Mouse (Mus musculus) right cerebral cortex, postnatal 25 days (tissue): ENCODE measurements around the gene Mast4.

Source experiments
- DNase-seq: peaks from one replicate; pipeline ENCODE4 v3.0.0; 2022

The Mast4 gene

GRCm38 (mm10) chr13:102958273-102959270 is 375.7 kb downstream of the Mast4 start:
- DNase-seq: no peak

- peak; percentile 57 for DNase-seq
Measured at GRCm38 (mm10) chr13:102957508-102958272, 376.6 kb downstream of the Mast4 start.

- no peak for DNase-seq
Measured at GRCm38 (mm10) chr13:102955506-102955905, 378.8 kb downstream of the Mast4 start.

- DNase-seq: no peak
Measured at GRCm38 (mm10) chr13:102949756-102950155, 384.5 kb downstream of the Mast4 start.

GRCm38 (mm10) chr13:102948966-102949365 is 385.3 kb downstream of the Mast4 start:
- no peak for DNase-seq

GRCm38 (mm10) chr13:102947546-102947945 is 386.8 kb downstream of the Mast4 start:
- no peak for DNase-seq

- peak; percentile 36 for DNase-seq
Measured at GRCm38 (mm10) chr13:102946024-102946821, 388.1 kb downstream of the Mast4 start.

GRCm38 (mm10) chr13:102945450-102945849 is 388.8 kb downstream of the Mast4 start:
- no peak for DNase-seq

GRCm38 (mm10) chr13:102944516-102944915 is 389.8 kb downstream of the Mast4 start:
- no peak for DNase-seq

GRCm38 (mm10) chr13:102942557-102942956 is 391.7 kb downstream of the Mast4 start:
- no peak for DNase-seq

- DNase-seq: no peak
Measured at GRCm38 (mm10) chr13:102940476-102940875, 393.8 kb downstream of the Mast4 start.

GRCm38 (mm10) chr13:102936233-102936632 is 398.1 kb downstream of the Mast4 start:
- no peak for DNase-seq

- no peak for DNase-seq
Measured at GRCm38 (mm10) chr13:102935788-102936187, 398.5 kb downstream of the Mast4 start.

- DNase-seq: no peak
Measured at GRCm38 (mm10) chr13:102933702-102934101, 400.6 kb downstream of the Mast4 start.

- DNase-seq: no peak
Measured at GRCm38 (mm10) chr13:102932434-102932833, 401.9 kb downstream of the Mast4 start.

GRCm38 (mm10) chr13:102931951-102932350 is 402.3 kb downstream of the Mast4 start:
- no peak for DNase-seq

GRCm38 (mm10) chr13:102925844-102926598 is 408.3 kb downstream of the Mast4 start:
- DNase-seq: no peak

- no peak for DNase-seq
Measured at GRCm38 (mm10) chr13:102919741-102920140, 414.6 kb downstream of the Mast4 start.

- no peak for DNase-seq
Measured at GRCm38 (mm10) chr13:102918616-102919015, 415.7 kb downstream of the Mast4 start.

GRCm38 (mm10) chr13:102915341-102915740 is 419.0 kb downstream of the Mast4 start:
- DNase-seq: no peak

- DNase-seq: no peak
Measured at GRCm38 (mm10) chr13:102914800-102915199, 419.5 kb downstream of the Mast4 start.

GRCm38 (mm10) chr13:102913919-102914318 is 420.4 kb downstream of the Mast4 start:
- DNase-seq: no peak
